Mouse (Mus musculus): Measurements from ENCODE around the gene Pi4ka.
"Not testable (repeated sequence)": the region's sequence is repeated elsewhere in the genome, so short reads cannot be mapped to it uniquely, and the experiment has no call there.

Pi4ka gene

DNA sequence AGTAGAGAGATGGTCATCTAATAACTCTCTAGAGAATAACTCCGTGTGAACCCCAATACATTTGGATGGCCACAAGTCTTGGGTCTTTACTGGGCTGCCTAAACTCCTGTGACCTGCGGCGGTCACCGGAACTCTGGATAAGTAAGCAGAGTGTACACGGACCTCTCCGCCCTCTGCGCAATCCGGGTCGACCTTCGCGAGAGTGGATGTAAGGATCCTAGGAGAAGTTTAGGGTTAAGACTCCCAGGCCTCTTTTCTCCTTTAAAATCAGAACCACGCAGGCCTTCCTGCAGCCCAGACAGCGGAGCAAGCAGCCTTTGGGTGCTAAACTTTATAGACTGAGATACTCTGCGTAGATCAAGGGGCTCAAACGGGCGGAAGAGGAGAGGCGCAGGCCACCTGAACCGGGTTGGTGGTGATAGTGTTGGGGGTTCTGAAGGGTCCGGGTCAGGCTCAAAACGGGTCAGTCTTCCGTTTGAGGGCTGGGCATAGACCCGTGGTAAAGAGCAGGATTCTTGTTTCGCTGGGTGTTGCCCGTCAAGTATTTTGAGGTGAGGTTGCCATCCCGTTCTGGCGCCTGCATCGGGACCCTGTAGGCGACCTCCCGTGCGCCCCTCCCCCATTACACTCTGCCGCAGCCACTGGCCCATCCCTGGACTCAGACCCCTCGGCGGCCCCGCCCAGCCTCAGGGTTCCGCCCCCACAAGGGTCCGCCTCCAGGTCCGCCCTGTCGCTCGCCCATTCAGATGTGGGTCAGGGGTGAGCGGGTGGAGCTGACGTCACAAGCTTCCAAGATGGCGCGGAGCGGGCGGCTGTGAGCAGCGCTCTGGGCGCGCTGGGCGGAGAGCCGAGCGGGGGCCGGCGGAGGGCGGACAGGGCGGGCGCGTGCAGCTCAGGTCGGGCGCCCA, 173.1 kb downstream of the Pi4ka start, which contains the start of gene Hic2:
Gene Hic2, plus strand, starts transcription at position 779 of the 908 bp plus-strand sequence.
- H3K4me1 ChIP-seq (replicated peaks; ENCODE audit: low read depth, low read length) = peaks cover 45% of the 10 kb centered on the region
- no peak for TF ChIP-seq POU5F1 (IDR thresholded peaks at IDR 0.05; ENCODE audit: borderline replicate concordance, low read length)
- no peak for TF ChIP-seq CTCF (conservative IDR thresholded peaks at IDR 0.05; ENCODE audit: low read length)
- TF ChIP-seq NANOG (IDR thresholded peaks at IDR 0.05; ENCODE audit: borderline replicate concordance, low read length) = no peak
- H3K36me3 ChIP-seq (ENCODE audit: insufficient read depth, low read length) = peaks cover 20% of the 10 kb centered on the region
- H3K9me3 ChIP-seq (ENCODE audit: low read length) = no peaks in the 10 kb centered on the region
- H3K27me3 ChIP-seq (ENCODE audit: insufficient read depth, low read length) = peaks cover 2% of the 10 kb centered on the region; the same call in 1 of the 2 replicates
- H3K4me3 ChIP-seq (replicated peaks; ENCODE audit: low read length) = peak within 1 kb of the TSS; percentile 97

GRCm38 (mm10) chr16:17231523-17231922, 174.6 kb downstream of the Pi4ka start:
- H3K9me3 ChIP-seq (ENCODE audit: low read length); H3K36me3 ChIP-seq (ENCODE audit: insufficient read depth, low read length); H3K27me3 ChIP-seq (ENCODE audit: insufficient read depth, low read length); H3K4me3 ChIP-seq (replicated peaks; ENCODE audit: low read length): not testable (repeated sequence)
- H3K4me1 ChIP-seq (replicated peaks; ENCODE audit: low read depth, low read length) = peaks cover 30% of the 10 kb centered on the region

Measured in E14TG2a.4 (cell line).